Mouse (Mus musculus) spleen, embryonic (tissue): ENCODE measurements around the gene Sox10.

Experiments used
- CTCF ChIA-PET: fragments of 350-600 bp; sonication (Branson Sonifier 250); formaldehyde crosslinking; loops from one replicate; lab custom pipeline; 2022; lab: Charles Lee

Sox10 gene

GRCm38 (mm10) chr15:79165140-79165539 lies at the start of gene Sox10:
Gene Sox10, minus strand, starts transcription at chr15:79165240.
- CTCF ChIA-PET = no interaction called here

- CTCF ChIA-PET = no interaction called here
Measured at GRCm38 (mm10) chr15:79213591-79213990, 48.6 kb upstream of the Sox10 start.

GRCm38 (mm10) chr15:79212750-79213446 lies 47.9 kb upstream of the Sox10 start:
- CTCF ChIA-PET = no interaction called here

- CTCF ChIA-PET = no interaction called here
Measured at GRCm38 (mm10) chr15:79210357-79210756, 45.3 kb upstream of the Sox10 start.

GRCm38 (mm10) chr15:79208758-79209439 lies 43.9 kb upstream of the Sox10 start:
- CTCF ChIA-PET = no interaction called here

- CTCF ChIA-PET = no interaction called here
Measured at GRCm38 (mm10) chr15:79208211-79208610, 43.2 kb upstream of the Sox10 start.

GRCm38 (mm10) chr15:79202575-79202974 lies 37.5 kb upstream of the Sox10 start:
- CTCF ChIA-PET = interaction anchor here (0.5 kb wide), 1 partner anchor 28 kb away, joined by 3 read pairs; no protein-coding TSS in a partner anchor

GRCm38 (mm10) chr15:79201491-79202150 lies 36.6 kb upstream of the Sox10 start:
- CTCF ChIA-PET = no interaction called here

- CTCF ChIA-PET = interaction anchor here (0.8 kb wide), 1 partner anchor 23 kb away, joined by 3 read pairs; no protein-coding TSS in a partner anchor
Measured at GRCm38 (mm10) chr15:79199390-79199976, 34.4 kb upstream of the Sox10 start.

- CTCF ChIA-PET = no interaction called here
Measured at GRCm38 (mm10) chr15:79195492-79195891, 30.5 kb upstream of the Sox10 start.

- CTCF ChIA-PET = no interaction called here
Measured at GRCm38 (mm10) chr15:79194946-79195345, 29.9 kb upstream of the Sox10 start.

- CTCF ChIA-PET = no interaction called here
Measured at GRCm38 (mm10) chr15:79194048-79194447, 29.0 kb upstream of the Sox10 start.

- CTCF ChIA-PET = no interaction called here
Measured at GRCm38 (mm10) chr15:79192885-79193845, 28.1 kb upstream of the Sox10 start.

GRCm38 (mm10) chr15:79192450-79192849 lies 27.4 kb upstream of the Sox10 start:
- CTCF ChIA-PET = no interaction called here

GRCm38 (mm10) chr15:79191426-79191825 lies 26.4 kb upstream of the Sox10 start:
- CTCF ChIA-PET = no interaction called here

- CTCF ChIA-PET = no interaction called here
Measured at GRCm38 (mm10) chr15:79187819-79188218, 22.8 kb upstream of the Sox10 start.

- CTCF ChIA-PET = no interaction called here
Measured at GRCm38 (mm10) chr15:79185213-79185612, 20.2 kb upstream of the Sox10 start.

GRCm38 (mm10) chr15:79176905-79177304 lies 11.9 kb upstream of the Sox10 start:
- CTCF ChIA-PET = interaction anchor here (0.5 kb wide), 1 partner anchor 22 kb away, joined by 3 read pairs; no protein-coding TSS in a partner anchor

- CTCF ChIA-PET = no interaction called here
Measured at GRCm38 (mm10) chr15:79166712-79167111, 1.7 kb upstream of the Sox10 start.

GRCm38 (mm10) chr15:79164251-79164650 lies 789 bp downstream of the Sox10 start:
- CTCF ChIA-PET = no interaction called here

- CTCF ChIA-PET = no interaction called here
Measured at GRCm38 (mm10) chr15:79162822-79163221, 2.2 kb downstream of the Sox10 start.
